Mouse (Mus musculus): Measurements from ENCODE around the gene Aadac.

Aadac gene

GRCm38 (mm10) chr3:60025417-60025816 lies at the start of gene Aadac:
Gene Aadac, plus strand, starts transcription at chr3:60025717.
- no peak for DNase-seq (ENCODE audit: low read depth, low spot score)

DNA sequence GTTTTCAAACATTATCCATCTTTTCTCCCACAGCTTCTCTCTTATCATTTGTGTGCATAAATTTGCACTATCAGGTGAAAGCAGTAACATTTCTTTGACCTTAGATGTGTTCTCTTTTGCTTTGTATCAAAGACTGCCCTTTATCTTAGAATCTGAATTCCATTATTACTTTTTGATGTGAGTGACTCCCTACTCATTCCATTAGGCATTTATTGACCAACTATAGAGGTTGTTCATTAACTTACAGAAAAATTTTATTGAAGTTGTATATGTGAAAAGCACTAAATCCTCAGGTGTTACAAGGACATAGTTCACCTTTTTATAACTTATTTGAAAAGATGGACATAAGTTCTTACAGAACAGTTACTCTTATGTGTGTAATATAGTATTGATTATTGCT lies 21.9 kb upstream of the Aadac start:
- DNase-seq (ENCODE audit: low read depth, low spot score): no peak

- DNase-seq (ENCODE audit: low read depth, low spot score): no peak
Measured at GRCm38 (mm10) chr3:60006443-60006842, 19.1 kb upstream of the Aadac start, which contains the start of gene Aadacl2. Gene Aadacl2, plus strand, starts transcription at chr3:60006743.

GRCm38 (mm10) chr3:60031511-60031910 lies 6.0 kb downstream of the Aadac start:
- no peak for DNase-seq (ENCODE audit: low read depth, low spot score)

DNA sequence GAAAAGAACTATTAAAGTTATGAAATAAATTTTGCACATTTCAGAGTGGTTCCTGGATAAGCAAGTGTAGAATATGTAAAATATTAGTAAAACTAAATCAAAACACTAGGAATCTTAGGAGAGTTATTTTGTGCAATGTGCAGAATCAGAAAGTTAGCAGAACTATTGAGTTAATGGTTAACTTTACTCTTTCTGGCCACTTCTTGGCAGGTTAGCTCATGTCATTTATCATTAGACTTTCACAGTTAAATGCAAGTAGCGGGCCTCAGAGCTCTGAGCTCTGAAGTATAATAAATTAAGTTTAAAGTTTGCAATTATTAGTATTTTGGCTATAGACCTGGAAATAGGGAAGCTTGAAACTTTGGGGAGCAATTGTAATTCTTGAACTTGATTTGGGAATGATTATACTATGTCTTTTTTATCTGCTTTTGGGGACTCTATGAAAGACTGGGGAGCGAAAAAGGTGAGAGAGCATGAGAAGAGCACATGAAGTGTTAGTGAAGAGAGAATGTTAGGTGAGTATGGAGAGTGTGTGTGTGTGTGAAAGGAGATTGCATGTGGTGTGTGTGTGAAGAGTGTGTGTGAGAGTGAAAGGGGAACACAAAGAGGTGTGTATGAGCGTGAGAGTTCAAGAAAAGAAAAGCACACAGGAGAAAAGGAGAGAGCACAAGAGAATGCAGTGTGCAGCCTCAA lies 20.9 kb downstream of the Aadac start:
- DNase-seq (ENCODE audit: low read depth, low spot score): no peak

DNA sequence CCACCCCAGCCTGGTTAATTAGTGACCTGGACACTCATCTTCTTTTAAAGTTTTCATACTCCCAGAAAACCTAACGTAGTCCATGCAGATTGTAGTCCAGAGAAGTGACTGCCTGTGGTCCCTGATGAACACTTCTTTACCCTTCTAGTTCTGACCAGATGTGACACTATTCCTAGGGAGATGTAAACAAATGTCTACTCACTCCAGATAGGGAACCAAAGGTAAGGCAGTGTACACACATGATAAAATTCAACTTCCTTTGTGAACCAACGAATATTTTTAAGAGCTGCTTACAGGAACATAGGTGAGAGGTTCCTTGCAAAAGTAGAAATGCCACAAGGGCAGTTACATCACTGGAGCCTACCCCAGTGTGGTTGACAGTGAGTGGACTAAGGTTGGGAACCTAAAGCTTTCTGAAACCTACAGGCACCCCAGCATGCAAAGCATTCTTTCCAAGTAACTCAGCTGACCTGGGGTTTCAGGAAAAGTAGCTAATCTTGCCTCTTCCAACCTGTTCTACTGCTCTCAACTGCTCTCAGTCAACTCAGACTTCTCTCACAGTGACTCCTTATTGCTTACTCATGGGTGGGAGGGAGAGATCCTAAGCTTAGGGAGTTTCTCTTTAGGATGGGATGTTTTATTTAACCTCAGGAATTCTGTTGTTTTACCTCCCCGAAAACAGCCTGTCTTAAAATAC lies 27.9 kb downstream of the Aadac start:
- DNase-seq (ENCODE audit: low read depth, low spot score): no peak

DNA sequence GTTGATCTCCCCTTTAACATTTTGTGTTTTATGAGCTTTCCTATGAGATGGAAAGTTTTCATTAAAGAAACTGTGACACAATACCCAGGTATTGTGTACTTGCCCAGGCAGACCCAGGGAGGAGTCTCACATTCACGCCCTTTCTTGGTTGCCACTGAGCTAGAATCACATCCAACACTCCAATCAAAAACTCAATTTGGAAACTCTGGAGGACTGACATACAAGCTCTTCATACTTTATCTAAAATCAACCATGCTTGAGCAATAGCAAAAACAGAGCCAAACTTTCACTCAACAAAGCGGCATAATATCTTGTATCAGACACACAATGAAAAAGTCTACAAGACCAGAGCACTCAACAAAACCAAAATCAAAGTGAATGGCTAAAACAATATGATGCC lies 28.4 kb downstream of the Aadac start:
- DNase-seq (ENCODE audit: low read depth, low spot score): no peak

GRCm38 (mm10) chr3:60056451-60056850 lies 30.9 kb downstream of the Aadac start:
- peak; percentile 45 for DNase-seq (ENCODE audit: low read depth, low spot score)

DNA sequence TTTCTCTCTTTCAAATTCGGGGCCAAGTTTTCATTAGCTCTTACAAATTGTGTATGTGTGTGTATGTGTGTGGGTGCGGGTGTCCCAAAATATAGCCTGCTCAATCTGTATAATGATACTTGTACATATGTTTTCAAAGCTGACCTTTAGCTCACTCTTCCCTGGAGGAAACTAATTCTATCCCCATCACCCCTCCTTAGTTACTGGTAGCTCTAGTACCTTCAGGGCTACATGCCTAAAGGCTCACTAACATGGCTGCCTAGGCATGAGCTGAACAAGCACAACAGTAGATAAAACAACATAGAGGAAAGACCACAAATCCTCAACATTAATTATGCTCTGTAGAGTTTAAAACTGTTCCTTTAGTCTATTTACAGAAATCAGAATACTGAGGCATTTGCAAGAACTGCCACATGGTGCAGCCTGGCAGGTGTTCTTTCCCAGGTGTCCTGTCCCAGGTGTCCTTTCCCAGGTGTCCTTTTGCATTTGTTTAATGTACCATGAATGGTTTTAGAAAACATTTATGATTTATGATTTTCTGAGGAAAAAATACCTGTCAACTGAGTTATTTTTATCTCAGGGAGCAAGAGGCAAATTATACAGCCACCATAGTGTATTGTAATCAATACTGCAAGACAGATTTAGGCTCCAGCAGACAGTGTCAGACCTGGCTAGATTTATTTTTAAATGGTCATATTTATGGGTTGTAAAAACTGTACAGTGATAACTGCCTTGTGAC lies 31.7 kb downstream of the Aadac start:
- no peak for DNase-seq (ENCODE audit: low read depth, low spot score)

DNA sequence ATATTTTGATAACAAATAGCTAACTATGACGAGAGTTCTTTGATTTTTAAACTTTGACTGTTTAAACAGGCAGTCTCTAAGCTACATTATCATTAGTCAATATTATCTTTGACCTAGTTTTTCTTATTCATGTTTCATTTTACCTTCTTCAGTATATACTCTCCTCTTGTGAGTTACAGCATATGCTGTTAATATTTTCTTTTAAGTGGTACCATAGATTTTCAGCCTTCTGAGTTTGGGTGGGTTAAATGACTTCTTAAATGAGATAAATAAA lies 32.2 kb downstream of the Aadac start:
- no peak for DNase-seq (ENCODE audit: low read depth, low spot score)

DNA sequence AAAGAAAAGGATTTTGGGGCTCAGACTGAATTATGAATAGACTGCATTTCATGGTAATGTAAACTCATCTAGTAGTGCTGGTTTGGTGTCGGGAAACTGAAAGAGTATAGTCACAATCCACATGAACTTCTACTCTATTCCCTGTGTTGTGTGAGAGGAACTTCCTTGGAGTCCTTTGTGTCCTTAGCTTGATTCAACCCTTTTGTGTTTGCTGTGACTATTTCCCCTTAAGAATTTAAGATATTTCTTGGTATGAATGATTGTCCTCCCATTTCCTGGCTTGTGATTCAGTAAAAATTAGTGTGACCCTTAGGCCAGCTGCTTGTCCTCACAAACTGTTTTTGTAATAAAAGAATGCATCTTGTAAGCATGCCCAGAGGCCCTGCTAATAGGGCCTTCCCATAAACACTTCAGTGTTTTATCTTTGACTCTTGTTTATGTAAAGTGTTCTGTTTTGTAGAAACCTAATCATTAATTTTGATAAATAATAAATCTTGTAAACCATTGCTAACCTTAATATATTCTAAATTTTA lies 53.4 kb downstream of the Aadac start:
- DNase-seq (ENCODE audit: low read depth, low spot score): no peak

DNA sequence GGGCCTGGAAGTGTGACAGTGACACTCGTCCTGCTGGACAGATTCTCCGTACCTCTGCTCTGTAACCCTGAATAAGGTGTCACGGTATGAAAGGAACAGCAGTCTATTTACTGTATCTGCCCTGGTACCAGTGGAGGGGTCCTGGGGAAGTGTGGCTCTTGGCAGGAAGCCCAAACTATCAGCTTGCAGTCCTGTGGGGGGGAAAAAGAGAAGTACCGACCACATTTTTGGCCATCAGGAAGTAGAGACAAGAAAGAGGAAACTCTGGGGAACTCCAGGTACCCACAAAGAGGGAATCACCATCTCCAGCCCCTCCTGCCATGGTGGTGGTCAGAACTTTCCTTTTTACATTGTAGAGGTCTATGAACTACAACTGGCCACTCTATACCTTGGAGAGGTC lies 55.1 kb downstream of the Aadac start:
- DNase-seq (ENCODE audit: low read depth, low spot score): peak; percentile 2

- DNase-seq (ENCODE audit: low read depth, low spot score): no peak
Measured at GRCm38 (mm10) chr3:60081648-60082047, 56.1 kb downstream of the Aadac start, which contains the start of gene Sucnr1. Gene Sucnr1, plus strand, starts transcription at chr3:60081869.

DNA sequence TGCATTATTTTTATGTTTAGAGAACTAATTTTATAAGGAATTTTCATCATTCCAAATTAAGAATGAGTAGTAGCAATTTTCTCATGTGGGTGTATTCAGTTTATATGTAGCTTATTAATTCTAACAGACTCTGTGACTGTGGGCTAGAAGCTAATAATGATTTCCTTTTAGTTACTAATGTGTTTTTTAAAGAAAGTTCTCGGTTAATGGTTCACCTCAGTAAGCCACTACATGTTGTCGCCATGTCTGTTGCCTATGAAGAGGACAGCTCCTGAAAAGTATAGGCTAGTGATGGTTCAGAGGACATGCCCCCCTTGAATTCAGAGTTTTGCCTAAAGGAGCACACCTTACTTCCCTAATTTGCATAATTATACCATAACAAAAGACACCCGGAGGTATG lies 57.2 kb downstream of the Aadac start:
- DNase-seq (ENCODE audit: low read depth, low spot score): no peak

DNA sequence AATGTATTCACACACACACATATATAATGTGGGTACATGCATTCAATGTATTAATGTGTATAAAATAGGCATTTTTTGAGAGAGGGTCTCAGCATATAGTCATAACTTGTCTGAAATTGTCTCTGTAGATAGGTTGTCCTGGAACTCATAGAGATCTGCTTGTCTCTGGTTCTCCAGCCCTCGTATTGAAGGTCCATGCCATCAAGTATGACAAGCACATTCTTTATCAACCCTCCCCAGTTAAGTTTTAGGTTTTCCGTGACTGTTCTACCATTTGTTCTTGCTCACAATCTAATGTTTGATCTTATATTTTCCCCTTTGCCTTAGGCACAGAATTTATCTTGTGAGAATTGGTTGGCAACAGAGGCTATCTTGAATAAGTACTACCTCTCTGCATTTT lies 60.2 kb downstream of the Aadac start:
- no peak for DNase-seq (ENCODE audit: low read depth, low spot score)

Measured in CD4-positive, CD25-positive, alpha-beta regulatory T cell, adult 2 months (primary cell).